Mouse (Mus musculus) cerebellum, adult 18-20 months (tissue): ENCODE results near the gene Gm20388.
A peak's percentile ranks its signal among the peaks of the same experiment; 100 is the strongest.

Source experiments
- DNase-seq, 2 experiments: peaks; one replicate each; pipeline ENCODE4 v3.0.0; 2021

Gene Gm20388

GRCm38 (mm10) chr8:120014267-120015023 is 103.8 kb downstream of the Gm20388 start:
- no peak for DNase-seq

GRCm38 (mm10) chr8:120015916-120016315 is 105.3 kb downstream of the Gm20388 start:
- DNase-seq: no peak

GRCm38 (mm10) chr8:120016424-120016823 is 105.8 kb downstream of the Gm20388 start:
- DNase-seq: no peak

GRCm38 (mm10) chr8:120017349-120017748 is 106.7 kb downstream of the Gm20388 start:
- no peak for DNase-seq

GRCm38 (mm10) chr8:120017786-120018185 is 107.1 kb downstream of the Gm20388 start:
- DNase-seq: no peak

- no peak for DNase-seq
These were observed 107.7 kb downstream of the Gm20388 start for GRCm38 (mm10) chr8:120018379-120018778.

- DNase-seq: no peak
These were observed 108.7 kb downstream of the Gm20388 start for GRCm38 (mm10) chr8:120019297-120019696.

- no peak for DNase-seq
These were observed 109.7 kb downstream of the Gm20388 start for GRCm38 (mm10) chr8:120020298-120020697.

- DNase-seq: no peak
These were observed 115.6 kb downstream of the Gm20388 start for GRCm38 (mm10) chr8:120026199-120026598.

GRCm38 (mm10) chr8:120026991-120027390 is 116.3 kb downstream of the Gm20388 start:
- DNase-seq: no peak

GRCm38 (mm10) chr8:120030447-120030846 is 119.8 kb downstream of the Gm20388 start:
- DNase-seq: no peak

- DNase-seq: no peak
These were observed 122.0 kb downstream of the Gm20388 start for GRCm38 (mm10) chr8:120032549-120033208.

- DNase-seq: no peak
These were observed 123.8 kb downstream of the Gm20388 start for GRCm38 (mm10) chr8:120034471-120034870.

- DNase-seq: no peak
These were observed 125.5 kb downstream of the Gm20388 start for GRCm38 (mm10) chr8:120036111-120036510.

GRCm38 (mm10) chr8:120036578-120036977 is 125.9 kb downstream of the Gm20388 start:
- DNase-seq: no peak

- DNase-seq: peak in 1 of 2 experiments; percentile 24
These were observed 126.6 kb downstream of the Gm20388 start for GRCm38 (mm10) chr8:120037199-120037598.

GRCm38 (mm10) chr8:120037611-120038010 is 127.0 kb downstream of the Gm20388 start:
- no peak for DNase-seq

- DNase-seq: no peak
These were observed 128.1 kb downstream of the Gm20388 start for GRCm38 (mm10) chr8:120038741-120039140.

GRCm38 (mm10) chr8:120039313-120039919 is 128.8 kb downstream of the Gm20388 start:
- no peak for DNase-seq

- no peak for DNase-seq
These were observed 130.2 kb downstream of the Gm20388 start for GRCm38 (mm10) chr8:120040861-120041260.

- no peak for DNase-seq
These were observed 132.1 kb downstream of the Gm20388 start for GRCm38 (mm10) chr8:120042542-120043312.

GRCm38 (mm10) chr8:120044907-120045306 is 134.3 kb downstream of the Gm20388 start:
- no peak for DNase-seq

GRCm38 (mm10) chr8:120045471-120045870 is 134.8 kb downstream of the Gm20388 start:
- DNase-seq: no peak
